Mouse (Mus musculus) adrenal gland, adult 8-10 months (tissue): Measurements from ENCODE around the gene Dtl. TPM values are rescaled to one million over a fixed set of nuclear protein-coding genes. Genes with fewer than 3 reads are reported as not detected.

Source experiments
- DNase-seq: peaks from one replicate; pipeline ENCODE4 v3.0.0; 2022
- total RNA-seq, 4 experiments: library from RNA; stranded (reverse); gene quantifications; 2 replicates each; pipeline ENCODE4 v1.2.4; 2022

Dtl gene
- 1 to 10 TPM in 1 of 4 experiments, under 1 TPM in 3; 0.64 to 1.7 (median 0.79) TPM for total RNA-seq

GRCm38 (mm10) chr1:191575458-191576247 lies at the start of gene Dtl, which contains the start of gene Ints7:
Dtl (minus strand) TSS chr1:191575544.
Ints7 (plus strand) TSS chr1:191575636.
- DNase-seq = peak; percentile 99

- no peak for DNase-seq
Observed at GRCm38 (mm10) chr1:191625026-191625425, 49.7 kb upstream of the Dtl start.

GRCm38 (mm10) chr1:191624492-191624891 lies 49.1 kb upstream of the Dtl start:
- DNase-seq = no peak

GRCm38 (mm10) chr1:191622801-191623200 lies 47.5 kb upstream of the Dtl start:
- DNase-seq = no peak

- peak; percentile 26 for DNase-seq
Observed at GRCm38 (mm10) chr1:191621096-191621495, 45.8 kb upstream of the Dtl start.

GRCm38 (mm10) chr1:191618067-191618766 lies 42.9 kb upstream of the Dtl start:
- no peak for DNase-seq

- no peak for DNase-seq
Observed at GRCm38 (mm10) chr1:191617589-191617988, 42.2 kb upstream of the Dtl start.

GRCm38 (mm10) chr1:191616245-191616644 lies 40.9 kb upstream of the Dtl start:
- DNase-seq = no peak

- DNase-seq = no peak
Observed at GRCm38 (mm10) chr1:191612877-191613276, 37.5 kb upstream of the Dtl start.

- DNase-seq = no peak
Observed at GRCm38 (mm10) chr1:191611686-191612085, 36.3 kb upstream of the Dtl start.

- DNase-seq = no peak
Observed at GRCm38 (mm10) chr1:191610357-191610756, 35.0 kb upstream of the Dtl start.

- no peak for DNase-seq
Observed at GRCm38 (mm10) chr1:191609578-191609977, 34.2 kb upstream of the Dtl start.

GRCm38 (mm10) chr1:191609051-191609450 lies 33.7 kb upstream of the Dtl start:
- no peak for DNase-seq

GRCm38 (mm10) chr1:191604690-191605089 lies 29.3 kb upstream of the Dtl start:
- no peak for DNase-seq

GRCm38 (mm10) chr1:191599210-191599609 lies 23.9 kb upstream of the Dtl start:
- no peak for DNase-seq

GRCm38 (mm10) chr1:191596076-191596475 lies 20.7 kb upstream of the Dtl start:
- DNase-seq = no peak

- no peak for DNase-seq
Observed at GRCm38 (mm10) chr1:191592016-191592720, 16.8 kb upstream of the Dtl start.

- no peak for DNase-seq
Observed at GRCm38 (mm10) chr1:191588749-191589148, 13.4 kb upstream of the Dtl start.

- no peak for DNase-seq
Observed at GRCm38 (mm10) chr1:191587062-191587461, 11.7 kb upstream of the Dtl start.

GRCm38 (mm10) chr1:191585704-191586103 lies 10.4 kb upstream of the Dtl start:
- DNase-seq = no peak

- no peak for DNase-seq
Observed at GRCm38 (mm10) chr1:191584483-191584882, 9.1 kb upstream of the Dtl start.

- DNase-seq = no peak
Observed at GRCm38 (mm10) chr1:191583836-191584235, 8.5 kb upstream of the Dtl start.

- no peak for DNase-seq
Observed at GRCm38 (mm10) chr1:191581641-191582040, 6.3 kb upstream of the Dtl start.
